Mouse (Mus musculus): Measurements from ENCODE around the gene Brdt. TPM values are rescaled to one million over a fixed set of nuclear protein-coding genes. Genes with fewer than 3 reads are reported as not detected.

The Brdt gene
- polyA plus RNA-seq, 1 experiment from 2014 or later, result 0.62 TPM

Other genes with a start within 250 kb of the Brdt start
- gene Tgfbr3, start 41.5 kb upstream of the Brdt start, polyA plus RNA-seq (2016; fragmentation: Nextera tagmentation; extraction: Ambion mirVana), result 36.7 and 54.6 TPM in 2 replicates
- 0.58 and 0.72 TPM in 2 replicates for gene Ephx4, start 71.6 kb downstream of the Brdt start, polyA plus RNA-seq (2016; fragmentation: Nextera tagmentation; extraction: Ambion mirVana)
- not detected in 2 replicates for gene Lpcat2b, start 100.4 kb downstream of the Brdt start, polyA plus RNA-seq (2016; fragmentation: Nextera tagmentation; extraction: Ambion mirVana)
- 3.2 and 3.4 TPM in 2 replicates for gene Btbd8, start 106.8 kb downstream of the Brdt start, polyA plus RNA-seq (2016; fragmentation: Nextera tagmentation; extraction: Ambion mirVana)
- 0.24 and 0.25 TPM in 2 replicates for gene Gm42669, start 176.5 kb downstream of the Brdt start, polyA plus RNA-seq (2016; fragmentation: Nextera tagmentation; extraction: Ambion mirVana)
- gene 1700028K03Rik, start 203.6 kb downstream of the Brdt start, polyA plus RNA-seq (2016; fragmentation: Nextera tagmentation; extraction: Ambion mirVana), result 0.04 and 0.06 TPM in 2 replicates

Measured in heart, embryonic 10.5 days (tissue).